Mouse (Mus musculus) lung, postnatal 0 days (tissue): Measurements from ENCODE around the gene Sf3b5. TPM values are rescaled to one million over a fixed set of nuclear protein-coding genes. Genes with fewer than 3 reads are reported as not detected.

Experiments
- ATAC-seq: fragments of 200-750 bp; cut with Nextera tagmentation; 2 replicates; pipeline ENCODE4 v1.8.0; 2017; ENCODE audit warnings: moderate library complexity
- DNase-seq: peaks from one replicate; pipeline ENCODE4 v3.0.0-alpha.2; 2016; ENCODE audit warnings: low spot score
- H3K27ac ChIP-seq: fragments of 300-500 bp; sonication (generic); 2 replicates; pipeline ENCODE4 v1.5.1; 2014; ENCODE audit warnings: antibody characterized with exemption, mild to moderate bottlenecking, low read length, mixed read lengths
- H3K27me3 ChIP-seq: fragments of 300-500 bp; sonication (generic); replicated peaks from 2 replicates; pipeline ENCODE4 v1.6.1; 2014; ENCODE audit warnings: low read length, mixed read lengths; ENCODE audit not compliant: insufficient read depth
- H3K36me3 ChIP-seq: fragments of 300-500 bp; sonication (generic); 2 replicates; pipeline ENCODE4 v1.6.1; 2014; ENCODE audit warnings: low read length, mixed read lengths; ENCODE audit not compliant: insufficient read depth
- H3K4me1 ChIP-seq: fragments of 300-500 bp; sonication (generic); 2 replicates; pipeline ENCODE4 v1.6.1; 2014; ENCODE audit warnings: antibody characterized with exemption, low read depth, low read length, mixed read lengths; ENCODE audit not compliant: insufficient read depth
- H3K4me2 ChIP-seq: fragments of 300-500 bp; sonication (generic); replicated peaks from 2 replicates; pipeline ENCODE4 v1.6.1; 2014; ENCODE audit warnings: low read depth, mild to moderate bottlenecking, low read length, moderate library complexity, mixed read lengths
- H3K4me3 ChIP-seq: fragments of 300-500 bp; sonication (generic); 2 replicates; pipeline ENCODE4 v1.5.1; 2014; ENCODE audit warnings: low read depth, low read length
- H3K9ac ChIP-seq: fragments of 300-500 bp; sonication (generic); replicated peaks from 2 replicates; pipeline ENCODE4 v1.6.1; 2014; ENCODE audit warnings: low read depth, mild to moderate bottlenecking
- H3K9me3 ChIP-seq: fragments of 300-500 bp; sonication (generic); 2 replicates; pipeline ENCODE4 v1.6.1; 2016; ENCODE audit warnings: low read length, mixed read lengths
- CTCF ChIP-seq: IDR thresholded peaks from 2 replicates; pipeline ENCODE4 v1.5.1; 2016; ENCODE audit warnings: antibody characterized with exemption, mild to moderate bottlenecking
- EP300 ChIP-seq: IDR thresholded peaks from 2 replicates; pipeline ENCODE4 v1.6.1; 2016; ENCODE audit warnings: antibody characterized with exemption, mild to moderate bottlenecking, control low read depth
- WGBS: fragments of 180-500 bp; shearing (Covaris S2); extraction: QIAGEN DNeasy Blood & Tissue Kit; methylation state at CpG from one replicate; pipeline ENCODE4 v1.1.7; 2014; 5-methylcytosine and 5-hydroxymethylcytosine counted together
- polyA plus RNA-seq: library from polyadenylated mRNA; unstranded; fragments of >200 nt; fragmentation: Nextera tagmentation; extraction: Ambion mirVana; gene quantifications from 2 replicates; pipeline ENCODE4 v1.2.1, GENCODE M21; 2015

Gene Sf3b5
- 27.1 TPM in 2 replicates for polyA plus RNA-seq

GRCm38 (mm10) chr10:13005043-13005442 is at the start of gene Sf3b5:
TSS of gene Sf3b5 (plus strand) at chr10:13005343.
- H3K36me3 ChIP-seq = no peaks in the 10 kb centered on the region
- WGBS = 83% methylated on average over 3 of the region's 3 CpGs

GRCm38 (mm10) chr10:12955831-12956230 is 49.3 kb upstream of the Sf3b5 start:
- Histone ChIP-seq H3K4me3 (no peak overlapping the region), H3K27me3 (no peaks in the 10 kb centered on the region), H3K4me1 (no peaks in the 10 kb centered on the region), H3K36me3 (no peaks in the 10 kb centered on the region), H3K9me3 (no peaks in the 10 kb centered on the region), H3K27ac (no peak overlapping the region), H3K4me2 (no peak overlapping the region), H3K9ac (no peak overlapping the region)
- DNase-seq (no peak), ATAC-seq (no peak)
- 18% methylated on average over 1 of the region's 1 CpGs for WGBS
- no peak for TF ChIP-seq EP300
- TF ChIP-seq CTCF = no peak

More at GRCm38 (mm10) chr10:13005043-13005442, at the start of gene Sf3b5:
- DNase-seq = no peak
- no peak for ATAC-seq
- no peak for TF ChIP-seq EP300
- no peak for TF ChIP-seq CTCF
- Histone ChIP-seq H3K9me3 (no peaks in the 10 kb centered on the region), H3K9ac (no peak within 1 kb of the TSS), H3K4me1 (0 out of 2 replicates have a peak, but pooled peaks cover 9% of the 10 kb centered on the region), H3K27me3 (no peaks in the 10 kb centered on the region), H3K27ac (no peak within 1 kb of the TSS), H3K4me2 (no peak within 1 kb of the TSS), H3K4me3 (no peak within 1 kb of the TSS)

- ATAC-seq (no peak), DNase-seq (no peak)
- H3K4me1 ChIP-seq = no peaks in the 10 kb centered on the region
- TF ChIP-seq EP300 (no peak), CTCF (no peak)
- WGBS = 79% methylated on average over 4 of the region's 4 CpGs
- no peak overlapping the region for H3K27ac ChIP-seq
- no peak overlapping the region for H3K4me2 ChIP-seq
- H3K4me3 ChIP-seq = no peak overlapping the region
- H3K36me3 ChIP-seq = no peaks in the 10 kb centered on the region
- H3K27me3 ChIP-seq = no peaks in the 10 kb centered on the region
- no peak overlapping the region for H3K9ac ChIP-seq
- no peaks in the 10 kb centered on the region for H3K9me3 ChIP-seq
Observed at GRCm38 (mm10) chr10:12957271-12957670, 47.9 kb upstream of the Sf3b5 start.

GRCm38 (mm10) chr10:12961546-12961945 is 43.6 kb upstream of the Sf3b5 start:
- H3K4me2 ChIP-seq = no peak overlapping the region
- DNase-seq (no peak), ATAC-seq (no peak)
- TF ChIP-seq CTCF (no peak), EP300 (no peak)
- 63% methylated on average over 8 of the region's 8 CpGs for WGBS
- no peak overlapping the region for H3K9ac ChIP-seq
- H3K4me1 ChIP-seq = 0 out of 2 replicates have a peak, but pooled peaks cover 2% of the 10 kb centered on the region
- no peaks in the 10 kb centered on the region for H3K9me3 ChIP-seq
- H3K4me3 ChIP-seq = no peak overlapping the region
- H3K36me3 ChIP-seq = no peaks in the 10 kb centered on the region
- H3K27me3 ChIP-seq = no peaks in the 10 kb centered on the region
- H3K27ac ChIP-seq = no peak overlapping the region

DNA sequence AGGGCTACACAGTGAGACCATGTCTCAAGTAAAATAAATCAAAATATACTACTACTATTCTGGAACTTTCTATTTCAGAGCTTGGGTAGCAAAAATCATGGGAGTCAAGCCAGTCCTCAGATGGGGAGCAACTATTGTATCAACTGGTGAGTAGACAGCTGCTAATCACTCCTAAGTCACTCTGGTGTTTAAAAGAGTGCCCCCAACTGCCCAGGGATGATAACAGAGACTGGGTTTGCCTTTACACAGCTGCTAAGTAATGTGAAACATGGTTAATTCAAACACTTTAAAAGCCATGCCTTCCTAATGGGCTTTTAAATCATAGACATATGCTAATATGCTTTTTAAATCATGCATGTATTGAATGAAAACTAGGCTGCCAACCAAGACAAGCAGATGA is 42.9 kb upstream of the Sf3b5 start:
- Histone ChIP-seq H3K4me3 (no peak overlapping the region), H3K36me3 (no peaks in the 10 kb centered on the region), H3K27me3 (no peaks in the 10 kb centered on the region), H3K4me2 (no peak overlapping the region), H3K9ac (no peak overlapping the region), H3K9me3 (no peaks in the 10 kb centered on the region), H3K4me1 (0 out of 2 replicates have a peak, but pooled peaks cover 2% of the 10 kb centered on the region), H3K27ac (no peak overlapping the region)
- DNase-seq = no peak
- no peak for ATAC-seq
- TF ChIP-seq CTCF (no peak), EP300 (no peak)

- Histone ChIP-seq H3K4me1 (0 out of 2 replicates have a peak, but pooled peaks cover 2% of the 10 kb centered on the region), H3K4me2 (peak overlapping the region; percentile 89), H3K9ac (peak overlapping the region; percentile 20), H3K36me3 (no peaks in the 10 kb centered on the region), H3K9me3 (no peaks in the 10 kb centered on the region), H3K4me3 (peak overlapping the region; percentile 58), H3K27me3 (no peaks in the 10 kb centered on the region), H3K27ac (no peak overlapping the region)
- 6% methylated on average over 28 of the region's 29 CpGs for WGBS
- ATAC-seq = peak; percentile 44; the same call in 1 of the 2 replicates
- no peak for TF ChIP-seq CTCF
- no peak for TF ChIP-seq EP300
- DNase-seq = peak; percentile 48
Observed at GRCm38 (mm10) chr10:12963362-12964147, 41.6 kb upstream of the Sf3b5 start.
